Mouse (Mus musculus) ZHBTc4 (cell line): ENCODE results near the gene Slc47a1.

Experiments
- DNase-seq: peaks from one replicate; pipeline ENCODE4 v3.0.0-alpha.2; 2011; ENCODE audit warnings: low read depth, low spot score

Slc47a1 gene

DNA sequence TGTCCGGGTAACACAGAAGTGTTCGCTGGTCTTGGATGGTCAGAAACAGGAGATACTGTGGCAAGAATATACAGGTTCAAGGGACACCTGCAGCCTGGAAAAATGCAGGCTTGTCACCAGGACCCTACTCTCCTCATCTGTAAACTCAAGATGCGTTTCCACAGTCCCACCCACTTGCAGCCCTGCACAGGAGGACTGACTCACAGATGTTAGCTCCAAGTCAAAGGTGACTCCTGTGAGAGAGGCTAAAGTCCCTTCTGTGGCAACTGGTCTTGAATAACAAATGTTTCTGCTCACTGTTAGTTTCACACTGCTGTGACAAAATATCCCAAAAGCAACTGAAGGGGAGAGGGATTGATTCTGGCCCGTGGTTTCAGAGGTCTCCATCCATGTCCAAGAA lies 506 bp upstream of the Slc47a1 start:
- no peak for DNase-seq

DNA sequence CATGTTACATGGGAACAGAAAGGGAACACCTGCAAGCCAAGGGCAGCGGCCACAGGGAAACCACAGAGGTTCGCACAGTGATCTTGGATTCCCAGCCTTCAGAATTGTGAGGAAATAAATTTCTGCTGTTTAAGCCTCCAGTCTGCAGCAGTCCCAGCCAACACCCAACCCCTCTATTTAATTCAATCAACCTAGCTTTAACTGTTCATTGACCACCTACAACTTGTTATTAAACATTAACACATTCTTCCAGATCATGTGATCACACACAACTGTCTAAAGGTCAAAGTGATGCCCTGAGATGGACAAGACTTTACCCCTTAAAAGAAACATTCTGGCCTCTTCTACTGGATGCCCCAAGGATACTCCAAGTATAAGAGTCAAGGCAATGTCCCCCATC lies 9.5 kb downstream of the Slc47a1 start:
- no peak for DNase-seq

DNA sequence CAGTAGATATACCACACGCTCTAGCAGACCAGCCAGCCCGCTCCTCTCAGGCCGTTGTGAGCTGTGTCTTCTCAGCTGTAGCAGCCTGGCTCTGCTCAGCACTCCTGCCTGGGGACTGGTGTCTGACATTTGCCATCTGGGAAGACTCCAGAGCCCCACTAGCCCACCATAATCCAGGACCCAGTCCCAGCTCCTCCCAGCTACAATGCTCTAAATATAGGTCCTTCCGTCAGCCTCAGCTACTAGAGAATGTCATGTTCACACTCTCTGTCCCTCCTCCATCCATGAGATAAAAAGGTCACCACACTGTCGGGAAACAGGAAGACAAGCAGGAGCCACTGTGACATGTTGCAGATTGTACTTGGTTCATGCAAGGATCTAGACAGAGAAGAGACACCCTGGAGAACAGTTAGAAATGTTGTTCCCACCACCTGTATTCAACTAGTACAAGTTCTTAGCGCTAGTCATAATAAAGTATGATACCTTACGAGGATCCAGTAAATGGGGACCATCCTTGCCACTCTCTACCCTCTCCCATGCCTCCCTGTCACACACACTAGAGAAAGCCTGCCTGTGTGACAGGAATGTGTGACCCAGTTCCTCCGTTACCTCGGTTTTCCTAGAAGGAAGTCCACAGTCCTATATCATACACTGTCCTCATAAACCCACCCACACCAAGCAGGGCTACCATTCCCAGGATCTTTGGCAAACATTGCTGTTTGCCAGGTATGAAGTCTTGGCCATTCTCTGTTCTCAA lies 11.4 kb downstream of the Slc47a1 start:
- no peak for DNase-seq

DNA sequence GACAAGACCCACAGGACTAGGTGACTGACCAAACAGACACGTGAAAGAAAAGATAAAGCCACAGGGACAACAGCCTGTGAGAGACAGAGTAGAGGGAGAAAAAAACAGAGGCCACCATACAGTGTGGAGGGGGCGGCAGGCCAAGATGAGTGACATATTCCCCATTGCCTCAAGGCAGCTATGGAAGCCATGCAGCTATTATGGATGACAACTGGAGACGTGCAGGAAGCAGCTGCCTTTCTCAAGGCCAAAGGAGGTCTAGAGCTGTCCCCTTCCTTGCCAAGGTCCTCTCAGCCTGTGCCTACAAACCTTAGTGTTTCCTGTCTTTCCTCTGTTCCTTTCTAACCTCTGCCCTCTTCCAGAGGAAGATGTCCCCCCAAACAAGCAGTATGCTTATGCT lies 12.2 kb downstream of the Slc47a1 start:
- DNase-seq: no peak

DNA sequence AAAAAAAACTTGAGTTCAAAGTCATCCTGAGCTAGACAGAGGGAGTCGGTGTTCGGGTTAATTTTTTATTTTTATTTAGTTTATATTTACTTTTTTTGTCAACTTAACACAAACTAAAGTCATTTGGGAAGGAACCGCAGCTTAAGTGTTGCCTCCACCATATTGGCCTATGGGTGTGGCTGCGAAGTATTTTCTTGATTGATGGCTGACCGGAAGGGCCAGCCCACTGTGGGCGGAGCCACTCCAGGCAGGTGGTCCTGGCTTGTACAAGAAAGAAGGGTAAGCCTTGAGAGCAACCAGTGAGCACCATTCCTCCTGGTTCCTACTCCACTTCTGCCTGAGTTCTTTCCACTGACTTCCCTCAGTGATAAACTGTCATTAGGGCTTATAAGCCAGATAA lies 14.0 kb downstream of the Slc47a1 start:
- DNase-seq: peak; percentile 66

DNA sequence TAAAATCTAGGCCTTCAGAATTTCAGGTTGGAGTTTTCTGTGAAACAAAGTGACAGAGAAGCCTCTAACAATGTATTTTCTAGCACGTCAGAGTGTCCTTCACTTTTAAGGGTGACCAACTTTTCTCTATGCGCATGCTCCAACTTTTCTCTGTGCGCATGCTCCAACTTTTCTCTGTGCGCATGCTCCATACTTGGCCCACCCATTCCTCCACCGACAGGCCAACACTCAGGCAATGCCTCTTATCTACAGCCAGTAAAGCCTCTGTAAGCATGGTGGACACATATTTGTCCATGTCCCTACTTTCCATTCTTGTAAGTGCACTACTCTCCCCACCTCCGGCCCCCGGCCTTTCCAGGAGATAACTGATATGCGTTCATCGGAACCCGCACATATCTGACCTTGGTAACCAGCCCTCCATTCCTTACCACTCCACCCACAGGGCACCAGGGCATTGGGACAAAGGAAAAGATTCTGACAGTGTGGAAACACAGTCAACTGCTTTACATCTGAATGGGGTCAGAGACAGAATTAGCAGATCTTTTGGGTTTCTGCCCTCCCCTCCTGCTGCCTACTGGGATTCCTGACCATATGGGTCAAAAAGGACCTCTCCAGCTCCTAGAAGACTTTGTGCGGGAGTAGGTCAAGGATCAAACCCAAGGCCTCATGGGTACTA lies 16.5 kb downstream of the Slc47a1 start:
- DNase-seq: peak; percentile 93

DNA sequence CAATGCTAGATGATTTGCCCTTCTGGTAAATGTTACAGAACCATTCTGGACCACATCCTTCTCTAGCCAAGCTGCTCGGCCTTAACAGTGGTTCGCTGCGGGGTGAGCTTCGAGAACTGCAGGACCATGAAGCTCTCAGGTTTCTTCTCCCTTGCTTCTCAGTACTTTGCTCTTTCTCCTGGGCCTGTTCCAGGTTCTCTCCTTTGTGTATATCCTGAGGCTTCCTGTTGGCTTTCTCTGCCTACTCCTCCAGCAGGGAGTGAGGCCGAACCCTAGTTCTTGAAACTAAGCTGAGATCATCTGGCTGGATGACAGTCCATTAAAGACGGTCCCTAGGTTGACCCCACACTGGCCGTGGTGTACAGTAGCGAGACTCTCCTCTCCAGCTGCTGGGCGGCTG lies 21.5 kb downstream of the Slc47a1 start:
- no peak for DNase-seq

DNA sequence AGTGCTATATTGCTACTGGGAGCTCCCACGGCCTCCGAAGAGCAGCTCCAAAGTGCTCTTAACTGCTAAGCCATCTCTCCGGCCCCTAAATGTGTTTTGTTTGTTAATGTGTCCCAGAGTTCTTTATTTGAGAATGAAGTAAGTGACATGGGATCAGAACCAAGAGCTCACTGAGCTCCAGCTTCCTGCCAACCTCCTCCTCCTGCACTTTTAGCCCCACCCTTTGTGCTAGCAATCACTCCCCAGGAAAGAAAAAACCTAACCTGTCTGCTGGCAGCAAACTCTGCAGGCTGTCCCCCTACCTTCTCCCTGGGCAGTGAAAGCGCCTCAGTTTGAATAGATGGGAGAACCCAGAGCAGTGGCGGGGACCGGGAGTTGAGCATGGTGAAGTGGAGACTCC lies 22.0 kb downstream of the Slc47a1 start:
- no peak for DNase-seq

DNA sequence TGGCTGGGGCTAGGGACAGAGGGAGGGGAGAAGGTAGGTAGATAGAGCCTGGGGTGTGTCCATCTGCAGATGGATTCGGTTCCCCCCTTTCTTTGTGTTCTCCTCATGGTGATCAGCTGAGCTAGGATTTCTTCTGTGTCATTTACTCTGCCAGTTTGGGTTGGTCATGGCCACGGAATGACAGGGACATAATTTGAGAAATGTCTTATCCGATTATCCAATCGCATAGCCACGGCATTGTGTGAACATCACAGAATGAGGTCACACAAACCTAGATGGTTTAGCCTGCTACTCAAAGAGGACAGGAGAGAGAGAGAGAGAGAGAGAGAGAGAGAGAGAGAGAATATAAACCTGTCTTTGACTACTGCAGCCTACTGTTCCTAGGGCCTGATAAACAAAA lies 22.8 kb downstream of the Slc47a1 start:
- no peak for DNase-seq

DNA sequence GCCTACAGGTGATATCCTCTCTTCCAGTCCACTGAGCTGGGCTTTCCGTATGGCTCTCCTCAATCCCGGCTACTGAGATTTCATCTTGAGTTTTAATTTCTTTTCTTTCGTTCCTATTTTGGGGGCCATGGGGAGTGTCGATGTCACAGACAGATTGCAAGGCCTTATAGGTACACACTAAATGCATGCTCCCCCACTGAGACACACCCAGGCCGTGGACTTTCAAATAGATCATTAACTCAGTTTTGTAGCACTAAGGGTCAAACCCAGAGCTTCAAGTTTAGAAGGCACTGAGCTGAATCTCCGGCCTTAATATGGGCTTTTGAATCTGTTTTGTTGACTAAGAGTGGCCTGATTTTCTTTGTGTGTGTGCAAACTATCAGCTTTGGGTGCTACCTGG lies 23.8 kb downstream of the Slc47a1 start:
- DNase-seq: no peak

DNA sequence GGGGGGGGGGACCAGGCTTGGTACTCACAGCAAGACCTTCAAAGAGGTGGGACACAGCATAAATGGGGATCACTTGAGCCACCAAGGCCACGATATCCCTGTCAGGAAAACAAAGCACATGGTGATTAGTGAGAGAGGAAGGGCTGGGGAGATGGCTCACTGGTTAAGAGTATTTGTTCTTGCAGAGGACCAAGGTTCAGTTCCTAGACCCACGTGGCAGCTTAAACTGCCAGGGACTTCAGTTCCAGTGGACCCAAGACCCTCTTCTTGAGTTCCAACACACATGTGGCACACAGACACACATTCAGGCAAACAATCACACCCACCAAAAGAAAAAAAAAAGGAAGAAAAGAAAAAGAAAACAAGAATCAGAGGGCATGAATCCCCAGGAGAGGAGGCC lies 25.1 kb downstream of the Slc47a1 start:
- DNase-seq: no peak

DNA sequence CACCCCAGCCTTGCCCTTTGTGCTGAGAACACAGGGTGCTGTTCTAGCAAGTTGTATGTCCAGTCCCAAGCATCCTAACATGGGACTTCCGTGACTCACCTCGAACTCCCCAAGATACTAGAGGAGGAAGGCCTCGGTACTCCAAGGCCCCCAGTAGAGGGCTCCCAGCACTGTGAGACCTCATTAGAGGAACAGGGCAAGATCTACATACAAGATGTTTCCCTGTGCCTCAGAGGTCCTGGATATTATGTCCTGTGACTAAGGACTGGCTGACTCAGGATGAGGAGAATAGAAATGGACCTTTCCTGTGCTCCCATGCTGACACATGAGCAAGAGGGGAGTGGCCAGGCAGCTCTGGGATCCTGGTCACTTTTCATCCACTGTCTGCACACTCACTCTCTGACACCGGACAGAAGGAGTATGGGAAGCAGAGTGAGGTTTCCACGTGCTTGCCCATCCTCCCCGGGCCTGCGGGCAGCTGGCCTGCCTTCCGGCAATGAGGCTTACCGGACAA lies 25.9 kb downstream of the Slc47a1 start:
- peak; percentile 58 for DNase-seq

DNA sequence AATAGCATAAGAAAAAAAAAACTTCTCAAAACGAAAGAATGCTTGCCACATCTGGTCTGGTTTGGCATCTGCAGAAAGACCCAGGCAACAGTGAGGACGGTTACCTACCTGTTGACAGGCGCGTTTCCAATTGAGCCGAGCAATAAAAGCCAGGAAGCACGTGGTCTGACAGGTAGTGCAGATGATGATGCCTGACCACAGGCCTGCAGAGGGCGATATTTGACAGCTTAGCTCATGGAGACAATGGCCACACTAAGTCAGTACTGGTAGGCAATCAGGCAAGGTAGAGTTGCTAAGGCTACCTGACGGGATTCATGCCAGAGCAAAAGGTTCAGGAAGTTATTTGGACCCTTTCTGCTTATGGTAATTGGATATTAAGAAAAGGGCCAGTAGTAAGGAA lies 28.8 kb downstream of the Slc47a1 start:
- DNase-seq: peak; percentile 89

DNA sequence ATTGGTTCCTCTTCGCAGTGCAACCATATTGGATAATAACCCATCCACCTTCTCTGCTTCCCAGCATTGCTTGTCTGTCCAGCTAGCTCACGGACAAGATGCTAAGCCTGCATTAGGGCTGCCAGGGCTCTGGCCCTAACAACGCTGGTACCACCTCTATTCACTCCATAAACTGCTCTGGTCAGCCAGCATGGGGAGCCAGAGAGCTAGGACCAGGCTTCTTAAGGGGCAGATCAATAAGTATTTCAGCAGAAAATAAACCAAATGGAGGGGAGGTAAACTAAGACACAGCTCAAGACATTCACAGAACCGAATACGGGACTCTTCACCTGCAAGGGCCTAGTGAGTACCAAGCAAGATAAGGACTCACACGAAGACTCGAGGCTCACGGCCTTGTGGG lies 32.0 kb downstream of the Slc47a1 start:
- DNase-seq: no peak

DNA sequence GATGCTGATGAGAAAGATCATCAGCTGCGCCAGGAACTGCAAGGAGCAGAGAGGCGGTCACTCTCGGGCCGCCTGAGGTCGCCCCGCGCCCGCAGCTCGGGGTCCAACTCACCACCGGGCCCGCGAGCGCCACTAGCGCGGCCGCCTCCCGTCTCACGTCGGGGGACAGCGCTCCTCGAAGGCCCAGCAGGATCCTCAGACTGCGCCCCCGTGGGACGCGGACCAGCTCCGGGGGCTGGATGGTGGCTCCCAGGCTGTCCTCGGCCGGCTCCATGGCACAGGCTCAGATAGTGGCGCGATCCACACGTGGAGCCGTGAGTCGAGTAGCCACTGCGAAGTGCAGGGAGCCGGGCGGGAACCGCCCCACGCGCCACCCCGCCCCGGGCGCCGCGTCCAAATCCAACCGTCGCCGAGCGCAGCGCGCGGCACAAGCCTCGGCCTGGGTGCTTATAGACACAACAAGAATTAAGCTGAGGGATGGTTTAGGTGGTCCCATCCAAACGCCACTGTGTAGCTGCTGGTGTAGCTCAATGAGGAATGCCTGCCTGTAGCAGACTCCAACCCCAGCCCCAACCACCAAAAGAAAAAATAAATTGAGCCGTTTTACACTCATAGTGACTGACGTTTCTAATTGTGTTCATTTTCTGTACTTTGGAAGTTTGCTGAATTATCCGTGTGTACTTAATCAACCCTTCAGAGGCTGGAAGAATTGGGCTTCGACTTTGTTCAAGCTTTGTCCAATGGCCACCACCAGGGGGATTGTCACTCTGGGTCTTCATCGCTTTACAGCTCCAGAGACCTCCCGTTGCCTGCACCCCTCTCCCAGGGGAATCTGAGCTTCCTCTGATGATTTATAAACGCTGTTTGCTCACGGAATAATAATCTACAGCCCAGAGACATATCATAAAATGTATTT lies 35.4 kb downstream of the Slc47a1 start, which contains the start of gene Slc47a2:
TSS of gene Slc47a2 (minus strand) at position 356 of the 916 bp plus-strand sequence.
- DNase-seq: peak; percentile 69

DNA sequence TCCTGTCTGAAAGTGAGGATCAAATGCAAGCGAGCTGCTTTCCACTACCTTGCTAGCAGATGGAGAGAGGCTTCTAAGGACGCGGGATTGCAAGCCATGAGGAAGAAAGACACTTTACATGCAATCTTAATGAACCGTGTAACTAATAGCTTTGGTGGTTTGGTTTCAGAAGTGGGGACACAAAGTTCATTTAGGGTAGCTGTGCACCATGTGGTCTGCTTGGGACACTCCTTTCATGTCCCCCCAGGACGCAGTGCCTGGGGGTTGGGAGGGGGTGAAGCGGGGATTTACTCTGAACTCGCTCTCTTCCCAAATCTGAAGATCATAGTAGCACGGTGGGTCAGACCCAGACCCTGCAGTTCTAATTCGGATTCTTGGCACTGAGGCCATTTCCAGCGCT lies 36.2 kb downstream of the Slc47a1 start:
- no peak for DNase-seq

DNA sequence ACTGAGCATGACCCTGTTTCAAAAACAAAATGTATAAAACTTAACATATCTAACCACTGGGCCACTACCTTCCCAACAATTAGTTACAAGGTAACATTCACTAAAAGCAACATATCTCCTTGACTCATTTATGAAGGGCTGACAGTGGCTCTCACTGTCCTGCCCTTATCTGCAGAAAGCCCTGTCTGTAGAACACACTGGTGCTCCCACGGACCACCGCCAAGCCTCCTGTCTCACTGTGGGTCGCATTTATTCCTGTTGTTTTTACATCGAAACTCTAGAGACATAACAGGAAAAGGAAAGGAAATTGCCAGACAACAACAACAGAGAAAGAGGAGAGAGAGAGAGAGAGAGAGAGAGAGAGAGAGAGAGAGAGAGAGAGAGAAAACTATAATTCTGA lies 36.9 kb downstream of the Slc47a1 start:
- DNase-seq: no peak

DNA sequence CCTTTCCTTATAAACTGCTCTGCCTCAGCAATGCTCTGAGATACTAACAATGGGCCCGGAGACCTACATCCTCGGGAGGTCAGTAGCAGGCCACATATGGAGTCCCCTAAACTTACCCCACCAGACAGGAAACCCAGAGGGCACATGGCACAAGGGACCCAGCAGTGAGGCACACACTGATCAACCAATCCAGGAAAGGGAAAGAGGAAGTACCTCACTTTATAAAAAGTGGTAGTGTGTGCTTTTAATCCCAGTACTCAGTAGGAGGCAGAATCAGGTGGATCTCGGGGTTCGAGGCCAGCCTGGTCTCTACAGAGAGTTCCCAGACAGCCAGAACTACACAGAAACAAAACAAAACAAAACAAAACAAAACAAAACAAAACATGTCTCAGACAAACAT lies 37.8 kb downstream of the Slc47a1 start:
- no peak for DNase-seq

DNA sequence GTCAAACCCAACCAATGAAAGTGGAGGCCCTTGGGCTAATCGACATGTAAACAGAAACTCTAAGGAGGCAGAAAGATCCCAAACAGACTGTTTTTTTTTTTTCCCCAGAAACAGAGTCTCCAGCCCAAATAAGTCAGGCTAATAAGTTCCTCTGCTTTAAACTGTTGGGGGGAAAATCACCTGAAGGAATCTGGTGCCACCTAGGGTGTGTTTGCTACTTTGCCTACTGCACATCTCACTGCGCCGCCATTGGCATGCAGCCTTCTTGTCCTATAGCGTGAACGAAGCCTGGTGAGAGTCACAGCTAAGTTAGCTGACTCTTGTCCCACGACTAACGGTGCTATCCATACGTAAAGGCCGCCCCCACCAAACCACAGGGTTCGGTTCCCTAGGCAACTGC lies 40.6 kb downstream of the Slc47a1 start:
- DNase-seq: peak; percentile 18

DNA sequence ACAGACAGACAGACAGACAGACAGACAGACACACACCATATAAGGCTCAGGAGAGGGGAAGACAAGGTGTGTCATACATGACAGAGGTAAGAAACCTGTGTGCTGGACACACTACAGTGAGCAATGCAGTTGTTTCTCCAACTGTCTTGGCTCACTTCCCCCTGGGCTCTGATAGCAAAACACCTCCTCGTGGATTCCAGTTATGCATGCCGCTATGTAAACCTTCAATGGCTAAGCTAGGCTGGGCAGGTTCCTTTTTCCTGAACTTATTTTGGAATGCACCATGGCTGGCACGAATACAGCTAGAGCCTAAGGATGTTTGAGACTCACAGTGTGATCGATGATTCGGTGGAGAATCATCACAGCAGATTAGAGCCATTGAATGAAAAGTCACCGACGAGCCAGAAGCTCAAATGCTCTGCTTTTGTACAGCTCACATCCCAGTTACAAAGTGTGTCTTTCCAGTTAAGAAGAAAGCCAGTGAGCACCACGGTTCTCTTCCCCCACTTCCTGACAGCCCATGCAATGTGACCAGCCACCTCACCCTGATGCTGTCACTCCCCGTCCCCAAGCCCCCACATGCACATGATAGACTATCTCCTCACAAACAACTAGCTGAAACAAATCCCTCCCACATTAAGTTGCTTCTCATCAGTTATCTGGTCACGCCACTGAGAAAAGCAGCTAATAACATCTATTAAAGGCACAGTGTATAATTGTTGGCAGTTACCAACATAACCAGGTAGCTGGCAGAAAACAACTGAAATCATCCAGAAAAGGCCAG lies 57.0 kb downstream of the Slc47a1 start:
- no peak for DNase-seq

DNA sequence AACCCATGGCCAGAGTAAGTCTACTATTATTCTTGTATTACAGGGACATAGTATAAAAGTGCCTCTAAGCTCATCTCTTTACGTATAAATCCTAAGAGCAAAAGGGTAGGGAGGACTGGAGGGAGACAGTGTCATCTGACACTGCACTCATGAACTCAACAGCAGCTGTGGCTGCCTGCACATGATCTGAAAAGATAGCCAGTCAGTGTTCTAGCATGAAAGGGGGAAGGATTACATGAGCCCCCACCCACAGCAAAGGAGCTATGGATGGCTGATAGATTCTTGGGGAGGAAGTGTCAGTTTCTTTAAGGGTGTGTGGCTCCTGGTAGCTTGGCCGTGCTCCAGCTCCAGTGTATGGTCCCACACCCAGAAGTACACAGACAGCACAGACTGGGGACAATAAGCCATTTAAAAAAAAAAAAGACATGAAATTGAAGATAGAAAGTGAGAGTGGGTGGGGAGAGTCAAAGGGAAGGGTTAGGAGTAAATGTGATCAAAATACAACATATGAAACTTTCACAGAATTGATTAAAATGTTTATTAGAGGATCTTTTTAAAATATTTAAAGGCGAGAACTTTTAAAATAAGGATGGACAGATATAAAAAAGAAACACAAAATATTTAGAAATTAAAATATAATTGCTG lies 58.1 kb downstream of the Slc47a1 start:
- no peak for DNase-seq
